Mouse (Mus musculus) myocyte (in vitro differentiated cells): ENCODE results near the gene AC140267.1.

Source experiments
- CEBPB ChIP-seq: IDR thresholded peaks from 2 replicates; pipeline ENCODE4 v1.6.1; 2011; ENCODE audit warnings: mild to moderate bottlenecking, moderate library complexity; ENCODE audit not compliant: poor library complexity, insufficient read depth, severe bottlenecking
- E2F4 ChIP-seq: IDR thresholded peaks from one replicate; pipeline ENCODE4 v1.6.1; 2011; ENCODE audit warnings: mild to moderate bottlenecking, control low read depth, moderate library complexity; ENCODE audit not compliant: insufficient read depth
- MAX ChIP-seq: IDR thresholded peaks from one replicate; pipeline ENCODE4 v1.6.1; 2011; ENCODE audit warnings: low read depth, mild to moderate bottlenecking, control low read depth
- SRF ChIP-seq: IDR thresholded peaks from one replicate; pipeline ENCODE4 v1.6.1; 2011; ENCODE audit warnings: low read depth; ENCODE audit not compliant: control insufficient read depth, insufficient read length
- TCF12 ChIP-seq: IDR thresholded peaks from one replicate; pipeline ENCODE4 v1.6.1; 2011; ENCODE audit warnings: mild to moderate bottlenecking, control low read depth; ENCODE audit not compliant: poor library complexity, insufficient read depth, severe bottlenecking
- USF1 ChIP-seq: IDR thresholded peaks from one replicate; pipeline ENCODE4 v1.6.1; 2011; ENCODE audit warnings: low read depth, mild to moderate bottlenecking, control low read depth, moderate library complexity

DNA sequence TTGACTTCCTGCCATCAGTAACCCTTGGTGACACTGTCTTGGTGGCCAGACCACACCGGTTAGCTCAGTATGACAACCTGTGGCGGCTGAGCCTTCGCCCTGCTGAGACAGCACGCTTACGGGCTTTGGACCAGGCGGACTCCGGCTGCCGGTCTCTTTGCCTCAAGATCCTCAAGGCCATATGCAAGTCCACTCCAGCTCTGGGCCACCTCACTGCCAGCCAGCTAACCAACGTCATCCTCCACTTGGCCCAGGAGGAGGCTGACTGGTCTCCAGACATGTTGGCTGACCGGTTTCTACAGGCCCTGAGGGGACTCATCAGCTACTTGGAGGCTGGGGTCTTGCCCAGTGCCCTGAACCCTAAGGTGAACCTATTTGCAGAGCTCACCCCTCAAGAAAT, 14.0 kb downstream of the AC140267.1 start:
- TF ChIP-seq TCF12 = no peak
- no peak for TF ChIP-seq CEBPB
- TF ChIP-seq MAX = no peak
- TF ChIP-seq SRF = no peak
- TF ChIP-seq E2F4 = no peak
- TF ChIP-seq USF1 = no peak
